Mouse (Mus musculus) heart, adult 9 months (tissue): ENCODE measurements around the gene Cacng8.

Source experiments
- DNase-seq, 2 experiments: peaks; one replicate each; pipeline ENCODE4 v3.0.0; 2022; ENCODE audit warnings: low spot score in 2 of 2

The Cacng8 gene

DNA sequence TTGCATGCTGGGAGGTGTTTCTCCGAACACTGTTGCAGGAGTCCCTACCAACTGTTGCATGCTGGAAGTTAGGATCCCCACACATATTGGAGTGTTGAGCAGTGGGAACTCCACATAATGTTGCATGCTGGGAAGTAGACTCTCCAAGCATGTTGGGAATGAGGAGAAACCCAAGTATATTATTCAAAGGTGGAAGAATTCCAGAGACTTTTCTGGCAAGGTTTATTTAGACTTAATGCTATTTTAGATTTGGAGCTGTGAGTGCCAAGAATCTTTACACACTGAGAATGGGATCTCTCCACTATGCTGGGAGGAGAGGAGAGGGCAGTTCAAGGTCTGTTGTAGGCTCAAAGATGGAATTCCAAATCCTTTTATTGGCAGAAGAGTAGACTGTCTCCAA lies 41.6 kb downstream of the Cacng8 start:
- DNase-seq, result no peak

GRCm38 (mm10) chr7:3437941-3438340 lies 47.5 kb downstream of the Cacng8 start:
- DNase-seq, result no peak

DNA sequence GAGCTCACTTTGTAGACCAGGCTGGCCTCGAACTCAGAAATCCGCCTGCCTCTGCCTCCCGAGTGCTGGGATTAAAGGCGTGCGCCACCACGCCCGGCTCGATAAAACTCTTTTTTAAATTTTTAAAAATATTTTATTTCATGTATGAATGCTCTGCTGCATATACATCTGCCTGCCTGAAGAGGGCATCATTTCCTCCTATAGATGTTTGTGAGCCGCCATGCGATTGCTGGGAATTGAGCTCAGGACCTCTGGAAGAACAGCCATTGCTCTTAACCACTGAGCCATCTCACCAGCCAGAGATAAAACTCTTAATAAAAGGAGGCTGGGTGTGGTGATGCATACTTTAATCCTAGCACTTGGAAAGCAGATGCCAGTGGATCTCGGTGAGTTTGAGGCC lies 49.5 kb downstream of the Cacng8 start:
- DNase-seq, result no peak

DNA sequence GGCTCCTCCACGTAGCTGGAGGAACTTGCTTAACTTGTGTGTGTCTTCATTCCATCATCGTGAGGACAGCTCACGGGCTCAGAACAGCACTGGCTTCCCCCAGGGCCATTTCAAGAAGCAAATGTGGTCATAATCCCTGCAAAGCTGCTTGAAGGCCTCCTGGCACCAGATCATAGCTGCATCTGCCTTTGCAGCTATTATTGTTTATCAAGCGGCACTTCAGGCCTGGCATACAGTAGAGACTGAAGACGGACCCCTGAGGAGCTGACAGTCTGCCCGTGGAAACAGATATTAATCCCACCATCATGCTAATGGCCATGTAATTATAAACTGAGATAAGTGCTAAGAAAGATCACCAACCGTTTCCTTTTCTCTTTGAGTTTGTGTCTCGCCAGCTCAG lies 50.0 kb downstream of the Cacng8 start:
- DNase-seq, result no peak

GRCm38 (mm10) chr7:3442476-3443062 lies 52.1 kb downstream of the Cacng8 start:
- DNase-seq, result no peak

DNA sequence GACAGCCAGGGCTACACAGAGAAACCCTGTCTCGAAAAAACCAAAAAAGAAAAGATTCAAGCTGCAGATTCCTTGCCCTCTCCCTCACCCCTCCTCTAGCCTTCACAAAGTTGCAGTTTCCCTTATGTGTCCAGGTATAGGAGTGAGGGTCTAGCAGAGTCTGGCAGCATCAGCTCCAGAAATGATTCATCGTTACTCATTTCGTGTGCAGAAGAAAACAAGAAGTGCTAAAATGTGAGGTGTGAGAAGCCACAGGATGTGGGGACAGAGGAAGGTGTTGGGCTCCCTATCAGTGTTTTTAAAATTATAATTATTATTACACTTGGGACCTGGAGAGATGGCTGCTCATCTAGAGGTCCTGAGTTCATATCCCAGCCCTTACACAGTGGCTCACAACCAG lies 54.2 kb downstream of the Cacng8 start:
- DNase-seq, result no peak

DNA sequence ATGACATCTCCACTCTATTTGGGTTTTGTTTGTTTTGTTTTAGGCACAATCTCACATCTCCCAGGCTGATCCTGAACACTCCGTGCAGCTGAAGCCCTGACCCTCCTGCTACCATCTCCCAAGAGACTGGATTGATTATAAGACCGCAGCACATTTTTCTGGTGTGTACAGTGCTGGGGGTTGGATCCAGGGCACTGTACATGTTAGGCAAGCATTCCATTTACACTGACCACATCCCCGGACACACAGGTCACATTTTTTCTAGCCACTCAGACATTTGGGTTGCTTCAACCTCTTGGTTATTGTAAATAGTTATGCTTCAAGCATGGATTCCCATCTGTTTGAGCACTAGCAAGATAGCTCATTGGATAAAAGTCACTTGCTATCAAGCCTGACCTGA lies 56.1 kb downstream of the Cacng8 start:
- DNase-seq, result no peak

- no peak for DNase-seq
Observed at GRCm38 (mm10) chr7:3447026-3447425, 56.5 kb downstream of the Cacng8 start.

DNA sequence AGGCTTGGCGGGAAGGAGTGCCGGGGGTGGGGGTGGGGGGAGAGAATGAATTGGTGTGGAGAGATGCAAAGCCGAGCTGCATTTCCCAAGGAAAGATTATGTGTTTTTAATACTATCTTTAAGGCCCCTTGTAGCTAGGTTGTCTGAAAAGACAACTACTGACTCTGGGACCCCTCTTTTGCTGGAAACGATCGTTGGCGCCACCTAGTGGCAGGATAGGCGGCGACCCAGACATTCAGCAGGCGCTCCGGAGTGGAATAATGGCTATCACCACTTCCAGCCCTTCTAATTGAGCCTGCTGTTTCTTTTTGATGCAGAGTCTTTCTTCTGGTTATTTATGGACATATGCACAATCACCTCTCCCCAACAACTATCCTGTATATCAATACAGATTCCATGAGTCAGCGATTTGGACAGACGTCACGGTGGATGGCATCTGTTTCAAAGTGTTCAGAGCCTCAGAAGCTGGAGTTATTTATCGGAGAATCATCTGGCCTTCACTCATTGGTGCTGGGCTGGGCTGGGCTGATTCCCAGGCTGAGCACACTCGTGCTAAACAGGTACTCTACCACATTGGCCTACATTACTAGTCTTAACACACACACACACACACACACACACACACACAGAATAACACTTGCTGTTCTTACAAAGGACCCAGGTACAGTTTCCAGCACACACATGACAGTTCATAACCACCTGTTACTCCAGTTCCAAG lies 58.4 kb downstream of the Cacng8 start:
- DNase-seq, result peak in 1 of 2 experiments; percentile 38

DNA sequence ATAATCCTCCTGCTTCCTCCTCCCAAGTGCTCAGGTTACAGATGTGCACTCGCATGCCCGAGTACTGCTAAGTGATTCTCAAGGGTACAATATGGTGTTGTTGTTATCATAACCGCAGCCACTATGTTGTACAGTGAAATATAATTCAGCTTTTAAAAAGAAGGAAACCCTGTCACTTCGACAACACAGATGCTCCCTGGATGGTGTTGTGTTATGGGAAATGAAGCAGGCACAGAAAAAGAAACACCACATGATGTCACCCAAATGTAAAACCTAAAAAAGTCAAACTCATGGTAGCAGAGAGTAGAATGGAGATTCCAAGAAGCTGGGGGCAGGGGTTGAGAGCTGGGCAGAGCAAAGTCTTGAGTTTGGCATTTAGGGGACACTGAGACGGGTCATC lies 60.2 kb downstream of the Cacng8 start:
- no peak for DNase-seq

GRCm38 (mm10) chr7:3451161-3451560 lies 60.7 kb downstream of the Cacng8 start:
- no peak for DNase-seq

DNA sequence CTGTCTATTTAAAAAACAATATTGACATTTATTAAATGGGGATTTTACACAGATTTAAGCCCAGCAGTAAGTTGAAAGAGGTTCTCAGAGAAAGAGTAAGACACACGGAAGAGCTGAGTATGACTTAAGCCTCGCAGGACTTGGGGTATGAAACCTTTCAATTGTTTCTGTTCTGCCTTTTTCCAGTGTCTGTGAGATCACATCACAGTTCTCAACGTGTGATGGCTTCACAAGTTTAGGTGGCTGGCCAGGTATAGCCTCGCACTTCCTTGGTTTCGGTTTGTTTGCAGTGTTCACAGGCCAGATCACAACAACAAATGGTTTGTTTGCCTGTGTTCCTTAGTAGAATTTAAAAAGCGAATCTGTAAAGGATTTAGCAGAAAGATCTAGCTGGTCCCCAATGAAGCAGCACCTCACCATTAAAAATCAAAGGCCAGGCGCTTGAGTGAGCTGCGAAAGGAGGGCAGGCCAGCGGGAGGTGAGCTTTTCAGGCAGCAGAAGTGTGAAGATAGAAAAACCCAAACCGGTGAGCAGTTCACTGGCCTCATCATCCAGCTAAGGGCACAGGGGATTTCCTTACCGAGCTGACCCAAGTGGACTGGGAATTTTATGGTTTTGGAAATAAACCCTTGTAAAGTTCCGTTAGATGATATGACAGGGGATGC lies 62.5 kb downstream of the Cacng8 start:
- no peak for DNase-seq

DNA sequence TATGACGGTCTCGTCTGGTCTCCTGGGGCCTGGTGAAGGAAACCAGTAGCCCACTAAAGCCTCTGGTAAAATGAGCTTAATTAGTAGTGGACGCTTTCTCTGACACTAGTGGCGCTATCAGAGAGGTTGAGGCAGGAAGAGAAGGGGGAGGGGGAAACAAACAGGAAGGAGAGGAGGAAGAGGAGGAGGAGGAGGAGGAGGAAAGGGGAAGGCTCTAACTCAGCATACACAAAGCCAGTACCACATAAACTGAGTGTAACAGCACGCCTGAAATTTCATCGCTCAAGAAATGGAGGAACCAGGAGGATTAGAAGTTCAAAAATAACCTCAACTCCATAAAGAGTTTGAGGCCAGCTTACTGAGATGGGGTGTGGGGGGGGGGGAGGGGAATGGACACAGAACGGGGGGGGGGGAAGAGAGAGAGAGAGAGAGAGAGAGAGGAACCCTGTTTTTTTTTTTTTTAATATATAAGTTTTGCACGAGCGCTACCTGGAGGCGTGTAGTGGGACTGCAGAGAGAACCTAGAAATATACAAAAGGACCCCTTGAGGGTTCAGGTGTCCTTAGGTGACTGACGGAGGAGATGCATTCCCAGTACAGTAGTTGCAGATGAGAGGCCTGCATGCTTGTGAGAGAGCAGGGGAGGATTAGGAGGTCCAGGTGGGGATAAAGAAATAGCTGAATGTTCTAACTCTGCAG lies 63.2 kb downstream of the Cacng8 start:
- no peak for DNase-seq

- no peak for DNase-seq
Observed at GRCm38 (mm10) chr7:3457111-3457840, 66.8 kb downstream of the Cacng8 start.

DNA sequence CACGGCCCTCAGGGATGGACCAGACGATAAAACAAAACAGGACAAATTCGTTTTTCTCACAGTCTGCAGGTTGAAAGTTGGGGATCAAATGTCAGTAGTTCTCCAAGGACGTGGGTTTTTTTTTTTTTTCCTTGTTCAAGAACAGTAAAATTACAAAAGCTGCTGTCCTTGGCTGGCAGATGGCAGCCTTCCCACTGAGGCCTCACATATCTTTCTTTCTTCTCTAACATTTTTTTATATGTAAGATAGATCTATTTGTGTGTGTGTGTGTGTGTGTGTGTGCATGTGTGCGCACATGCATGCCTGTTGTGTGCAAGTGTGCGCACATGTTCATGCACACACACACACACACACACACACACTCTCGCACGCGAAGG lies 67.3 kb downstream of the Cacng8 start:
- DNase-seq, result no peak

- no peak for DNase-seq
Observed at GRCm38 (mm10) chr7:3460261-3460660, 69.8 kb downstream of the Cacng8 start.

- DNase-seq, result no peak
Observed at GRCm38 (mm10) chr7:3463306-3463705, 72.8 kb downstream of the Cacng8 start.
